Mouse (Mus musculus) brain, embryonic 18.5 days (tissue): ENCODE data around the gene Lcn4.
"Not testable (repeated sequence)": the region's sequence is repeated elsewhere in the genome, so short reads cannot be mapped to it uniquely, and the experiment has no call there.

Experiments used
- DNase-seq: peaks from one replicate; pipeline ENCODE4 v3.0.0-alpha.2; 2012; ENCODE audit warnings: low read depth, low spot score

Gene Lcn4

DNA sequence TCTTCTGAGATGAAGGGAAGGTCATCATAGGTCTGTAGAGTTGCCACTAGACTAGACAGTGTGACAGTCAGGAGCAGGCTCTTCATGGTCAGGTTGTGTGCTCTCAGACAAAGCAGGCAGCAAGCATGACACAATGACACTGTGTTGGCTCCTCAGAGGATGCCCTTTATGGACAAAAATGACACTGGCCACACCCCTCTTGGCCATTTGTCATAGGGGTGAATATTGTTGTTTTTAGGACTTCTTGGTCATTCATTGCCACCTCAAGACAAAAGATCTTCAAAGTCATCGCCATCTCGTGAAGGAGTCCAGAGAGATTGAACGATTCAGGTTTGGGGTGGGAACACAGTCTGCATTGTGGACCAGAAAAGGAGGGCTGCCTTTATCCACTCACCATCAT lies at the start of gene Lcn4:
TSS of gene Lcn4 (minus strand) at position 101 of the 400 bp plus-strand sequence.
- DNase-seq, result no peak

GRCm38 (mm10) chr2:26686171-26686675 lies 15.1 kb upstream of the Lcn4 start:
- no peak for DNase-seq

- no peak for DNase-seq
Observed at GRCm38 (mm10) chr2:26668746-26669145, 2.3 kb downstream of the Lcn4 start.

DNA sequence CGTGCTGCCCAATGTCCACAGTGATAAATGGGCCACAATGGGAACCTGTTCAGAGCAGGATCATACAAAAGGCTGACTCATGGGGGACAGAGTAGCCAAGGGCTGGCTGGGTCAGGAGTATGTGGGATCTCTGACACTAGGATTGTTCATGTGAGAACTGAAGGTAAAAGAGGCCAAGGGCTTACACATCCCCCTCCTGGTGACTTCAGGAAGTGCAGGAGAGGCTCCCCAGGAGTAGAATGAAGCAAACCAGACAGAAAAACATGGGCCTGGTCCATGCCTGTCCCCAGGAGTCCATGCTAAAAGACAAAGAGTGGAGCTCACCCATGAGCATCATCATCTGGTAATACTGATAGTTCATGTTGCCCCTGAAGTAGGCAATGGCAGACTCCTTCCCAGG lies 7.5 kb downstream of the Lcn4 start:
- not testable (repeated sequence) for DNase-seq

DNA sequence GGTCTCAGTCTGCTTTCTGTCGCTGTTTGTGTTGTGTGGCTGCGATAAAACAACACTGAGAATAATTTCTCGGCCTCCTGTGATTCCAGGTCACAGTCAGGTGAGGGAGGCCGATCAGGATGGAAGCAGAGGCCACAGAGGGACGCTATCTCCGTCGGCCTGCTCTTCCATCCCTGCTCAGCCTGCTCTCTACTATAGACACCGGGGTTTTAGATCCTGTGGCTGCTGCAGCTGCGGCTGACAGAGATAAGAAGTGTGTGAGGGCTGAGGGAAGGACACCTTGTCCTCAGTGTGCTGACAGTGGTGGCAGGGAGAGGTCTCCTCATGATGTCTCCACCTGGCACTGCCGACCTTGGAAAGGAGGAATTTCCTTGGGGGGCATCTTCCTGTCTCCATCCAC lies 8.0 kb downstream of the Lcn4 start:
- no peak for DNase-seq

DNA sequence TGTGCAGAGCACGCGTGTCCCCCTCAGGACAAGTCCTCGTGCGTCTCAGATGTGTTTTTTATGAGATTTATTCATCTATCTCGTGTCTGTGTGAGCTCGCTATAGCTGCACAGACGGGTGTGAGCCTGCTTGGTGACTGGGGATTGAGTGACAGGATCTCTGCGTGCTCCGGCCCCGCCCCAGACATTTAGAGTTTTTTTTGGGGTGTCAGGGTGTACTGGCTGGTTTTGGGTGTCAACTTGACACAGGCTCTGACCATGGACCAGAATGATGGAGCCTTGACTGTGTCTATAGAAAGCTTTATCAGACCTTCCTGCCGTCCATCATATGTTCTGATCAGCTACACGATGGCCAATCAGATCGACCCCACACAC lies 8.6 kb downstream of the Lcn4 start:
- DNase-seq, result no peak

GRCm38 (mm10) chr2:26661768-26662508 lies 9.1 kb downstream of the Lcn4 start:
- no peak for DNase-seq

DNA sequence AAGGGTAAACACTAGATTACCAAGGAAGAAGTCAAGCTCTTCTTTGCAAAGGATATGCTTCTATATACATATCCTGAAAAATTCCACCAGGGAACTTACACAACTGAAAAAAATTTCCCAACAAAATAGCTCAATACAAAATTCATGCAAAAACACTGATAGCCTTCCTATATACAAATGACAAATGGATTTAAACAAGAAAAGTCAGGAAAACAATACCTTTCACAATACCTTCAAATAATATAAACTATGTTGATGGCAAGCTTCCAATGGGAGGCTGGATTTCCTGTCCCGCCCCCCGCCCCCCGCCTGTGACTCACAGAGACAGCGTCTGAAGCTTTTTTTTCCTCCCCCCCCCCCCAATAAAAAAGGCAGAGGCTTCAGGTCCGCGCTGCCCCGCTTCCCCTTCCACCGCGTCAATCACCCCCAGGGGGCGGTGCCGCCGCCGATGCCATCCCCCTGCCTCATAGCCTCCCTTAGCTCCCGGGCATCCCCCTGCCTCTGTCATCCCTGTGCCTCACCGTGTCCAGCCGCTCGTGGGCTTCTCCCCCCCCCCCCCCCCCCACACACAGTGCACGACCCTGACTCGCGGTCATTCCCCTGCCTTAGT lies 9.8 kb downstream of the Lcn4 start:
- no peak for DNase-seq

GRCm38 (mm10) chr2:26657426-26657825 lies 13.7 kb downstream of the Lcn4 start:
- DNase-seq, result no peak

DNA sequence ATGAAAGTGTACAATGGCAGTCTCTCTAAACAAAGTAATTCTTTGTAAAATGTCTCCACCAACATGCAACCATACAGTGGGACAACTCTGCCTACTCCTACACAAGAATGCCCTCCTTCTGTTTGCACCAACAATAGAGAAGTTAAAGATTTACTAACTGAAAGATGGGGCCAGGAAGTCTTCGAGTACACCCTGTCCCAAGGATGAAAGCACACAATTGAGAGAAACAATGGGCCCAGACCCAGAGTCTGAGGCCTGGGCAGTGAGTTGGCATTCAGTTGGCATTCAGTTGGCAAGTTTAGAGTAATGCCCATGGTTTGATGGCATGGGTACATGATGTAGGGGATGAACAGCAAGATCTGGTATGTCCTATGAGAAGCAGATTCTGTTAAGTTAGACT lies 16.4 kb downstream of the Lcn4 start:
- no peak for DNase-seq

DNA sequence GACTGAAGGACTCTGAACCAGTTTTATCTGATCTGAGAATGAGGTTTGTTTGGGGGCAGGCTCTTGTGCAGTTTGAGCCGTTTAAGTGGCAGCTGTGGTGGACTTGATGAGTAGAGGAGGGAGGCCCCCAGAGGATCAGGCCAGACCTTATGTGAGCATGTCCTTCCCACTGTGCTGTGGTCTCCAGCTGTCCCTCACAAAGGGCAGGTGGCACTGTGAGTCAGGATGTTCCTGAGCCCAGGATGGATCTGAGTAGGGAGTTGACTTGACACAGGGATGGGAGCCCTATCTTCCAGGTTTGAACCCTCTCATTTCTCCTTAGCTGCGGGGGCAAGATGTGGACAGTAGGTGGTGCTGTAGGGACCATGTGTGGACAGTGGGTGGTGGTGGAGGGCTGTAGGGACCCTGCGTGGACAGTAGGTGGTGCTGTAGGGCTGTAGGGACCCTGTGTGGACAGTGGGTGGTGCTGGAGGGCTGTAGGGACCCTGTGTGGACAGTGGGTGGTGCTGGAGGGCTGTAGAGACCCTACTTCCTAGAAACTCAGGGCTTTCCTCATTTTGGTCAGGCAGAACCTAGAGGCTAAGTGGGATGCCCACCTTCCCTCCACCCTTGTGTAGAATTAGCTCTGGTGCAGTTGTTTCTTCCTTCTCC lies 24.3 kb downstream of the Lcn4 start:
- DNase-seq, result peak; percentile 70

DNA sequence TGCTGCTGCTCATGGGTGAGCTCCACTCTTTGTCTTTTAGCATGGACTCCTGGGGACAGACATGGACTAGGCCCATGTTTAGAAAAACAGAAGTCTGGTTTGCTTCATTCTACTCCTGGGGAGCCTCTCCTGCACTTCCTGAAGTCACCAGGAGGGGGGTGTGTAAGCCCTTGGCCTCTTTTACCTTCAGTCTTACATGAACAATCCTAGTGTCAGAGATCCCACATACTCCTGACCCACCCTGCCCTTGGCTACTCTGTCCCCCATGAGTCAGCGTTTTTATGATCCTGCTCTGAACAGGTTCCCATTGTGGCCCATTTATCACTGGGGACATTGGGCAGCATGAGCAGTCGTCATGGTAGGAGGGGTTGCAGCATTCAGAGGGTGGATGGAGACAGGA lies 27.1 kb downstream of the Lcn4 start:
- no peak for DNase-seq

DNA sequence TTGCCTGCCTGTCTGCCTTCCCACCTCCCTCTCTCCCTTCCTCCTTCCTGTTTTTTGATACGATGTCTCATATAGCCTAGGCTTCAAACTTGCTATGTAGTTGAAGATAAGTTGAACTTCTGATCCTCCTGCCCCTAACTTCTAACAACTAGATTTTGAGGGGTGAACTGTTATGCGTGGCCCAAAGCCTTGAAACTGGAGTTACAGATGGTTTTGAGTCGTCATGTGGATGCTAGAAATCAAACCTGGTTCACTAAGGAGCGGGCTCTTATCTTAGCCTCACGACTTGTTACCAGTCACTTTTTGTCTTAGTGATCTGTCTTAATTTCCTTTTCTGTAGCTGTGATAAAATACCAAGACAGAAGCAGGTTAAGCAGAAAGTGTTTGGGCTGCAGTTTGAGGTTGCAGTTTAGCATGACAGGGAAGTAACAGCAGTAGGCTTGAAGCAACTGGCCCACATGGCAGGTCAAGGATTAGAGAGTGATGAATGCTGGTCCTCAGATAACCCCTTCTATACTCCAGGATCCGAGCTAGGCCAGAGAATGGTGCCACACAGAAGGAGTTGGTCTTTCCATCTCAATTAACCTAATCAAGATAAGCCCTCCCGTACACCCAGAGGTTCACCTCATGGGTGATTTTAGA lies 30.0 kb downstream of the Lcn4 start:
- DNase-seq, result no peak

GRCm38 (mm10) chr2:26639838-26640830 lies 30.9 kb downstream of the Lcn4 start:
- DNase-seq, result peak; percentile 85

GRCm38 (mm10) chr2:26639083-26639482 lies 32.0 kb downstream of the Lcn4 start:
- DNase-seq, result no peak

DNA sequence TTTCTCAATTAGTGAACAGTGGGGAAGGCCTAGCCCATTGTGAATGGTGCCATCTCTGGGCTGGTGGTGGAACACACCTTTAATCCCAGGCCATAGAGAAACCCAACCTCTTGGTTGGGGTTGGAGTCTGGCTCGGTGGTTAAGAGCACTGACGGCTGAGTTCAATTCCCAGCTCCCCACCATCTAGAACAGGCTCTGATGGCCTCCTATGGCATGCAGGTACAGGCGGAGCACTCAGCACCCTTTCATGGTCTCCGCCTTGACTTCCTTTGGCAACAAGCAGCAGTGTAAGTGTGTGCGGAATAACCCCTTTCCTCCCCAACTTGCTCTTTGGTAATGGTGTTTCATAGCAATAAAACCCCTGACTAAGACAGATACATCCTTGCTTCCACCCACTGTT lies 32.5 kb downstream of the Lcn4 start:
- no peak for DNase-seq

DNA sequence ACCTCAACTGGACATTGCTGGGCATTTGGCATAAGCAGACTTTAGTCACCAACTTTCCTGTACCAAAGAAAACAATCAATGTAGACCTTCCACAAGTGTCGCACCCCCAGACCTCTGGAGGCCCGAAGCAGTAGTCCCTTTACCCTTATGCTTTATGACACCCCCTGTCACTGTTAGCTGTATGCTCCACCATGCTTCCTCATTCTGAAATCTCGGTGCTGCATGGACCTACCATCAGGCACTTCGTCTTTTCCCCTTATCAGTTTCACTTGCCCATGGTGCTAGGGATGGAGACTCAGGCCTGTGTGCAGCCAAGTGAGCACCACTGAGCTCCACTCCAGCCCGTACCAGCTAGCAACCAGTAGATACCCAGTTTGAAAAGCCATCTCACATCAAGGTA lies 33.0 kb downstream of the Lcn4 start:
- DNase-seq, result no peak

- no peak for DNase-seq
Observed at GRCm38 (mm10) chr2:26637316-26637932, 33.7 kb downstream of the Lcn4 start.

DNA sequence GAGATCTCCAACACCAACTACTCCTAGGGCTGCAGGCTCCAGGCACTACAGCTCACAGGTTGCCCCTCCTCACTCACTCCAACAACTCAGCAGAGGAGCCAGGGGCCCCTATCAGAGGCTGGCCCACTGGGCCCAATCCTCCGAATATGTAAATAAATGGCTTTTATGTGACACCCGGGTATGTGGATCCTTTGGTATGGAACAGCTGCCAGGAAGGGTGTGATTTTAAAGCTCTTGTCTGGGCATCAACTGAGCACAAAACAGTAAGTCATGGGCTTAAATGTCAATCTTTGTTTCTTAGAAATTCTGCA lies 34.8 kb downstream of the Lcn4 start:
- no peak for DNase-seq

DNA sequence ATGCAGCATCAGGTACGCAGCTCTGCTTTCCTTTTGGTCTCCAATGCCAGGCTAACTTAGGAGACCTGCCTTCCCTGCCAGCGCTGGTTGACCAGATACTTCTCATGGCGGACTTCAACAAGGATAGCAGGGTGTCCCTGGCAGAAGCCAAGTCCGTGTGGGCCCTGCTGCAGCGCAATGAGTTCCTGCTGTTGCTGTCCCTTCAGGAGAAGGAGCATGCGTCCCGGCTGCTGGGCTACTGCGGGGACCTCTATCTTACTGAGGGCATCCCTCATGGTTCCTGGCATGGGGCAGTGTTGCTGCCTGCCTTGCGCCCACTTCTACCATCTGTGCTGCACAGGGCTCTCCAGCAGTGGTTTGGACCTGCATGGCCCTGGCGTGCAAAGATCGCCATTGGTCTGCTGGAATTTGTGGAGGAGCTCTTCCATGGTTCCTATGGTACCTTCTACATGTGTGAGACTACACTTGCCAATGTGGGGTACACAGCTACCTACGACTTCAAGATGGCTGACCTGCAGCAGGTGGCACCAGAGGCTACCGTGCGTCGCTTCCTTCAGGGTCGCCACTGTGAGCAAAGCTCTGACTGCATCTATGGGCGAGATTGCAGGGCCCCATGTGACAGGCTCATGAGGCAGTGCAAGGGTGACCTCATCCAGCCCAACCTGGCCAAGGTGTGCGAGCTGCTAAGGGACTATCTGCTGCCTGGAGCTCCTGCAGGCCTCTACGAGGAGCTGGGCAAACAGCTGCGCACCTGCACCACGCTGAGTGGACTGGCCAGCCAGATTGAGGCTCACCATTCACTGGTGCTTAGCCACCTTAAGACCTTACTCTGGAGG lies 35.4 kb downstream of the Lcn4 start:
- DNase-seq, result no peak
